Mouse (Mus musculus) right cerebral cortex, postnatal 25 days (tissue): ENCODE results near the gene Pde6d.
A peak's percentile ranks its signal among the peaks of the same experiment; 100 is the strongest.

Experiments
- DNase-seq: peaks from one replicate; pipeline ENCODE4 v3.0.0; 2022

The Pde6d gene

GRCm38 (mm10) chr1:86502221-86503048, 80.0 kb downstream of the Pde6d start:
- no peak for DNase-seq

- peak; percentile 90 for DNase-seq
These were observed 80.9 kb downstream of the Pde6d start for GRCm38 (mm10) chr1:86501559-86501958.

- peak; percentile 83 for DNase-seq
These were observed 81.3 kb downstream of the Pde6d start for GRCm38 (mm10) chr1:86501114-86501532.

- no peak for DNase-seq
These were observed 81.7 kb downstream of the Pde6d start for GRCm38 (mm10) chr1:86500681-86501080.

- DNase-seq: peak; percentile 48
These were observed 82.5 kb downstream of the Pde6d start for GRCm38 (mm10) chr1:86499903-86500302.

GRCm38 (mm10) chr1:86498611-86499010, 83.8 kb downstream of the Pde6d start:
- no peak for DNase-seq

- DNase-seq: no peak
These were observed 84.4 kb downstream of the Pde6d start for GRCm38 (mm10) chr1:86497986-86498385.

GRCm38 (mm10) chr1:86497361-86497760, 85.1 kb downstream of the Pde6d start:
- DNase-seq: no peak

- no peak for DNase-seq
These were observed 86.1 kb downstream of the Pde6d start for GRCm38 (mm10) chr1:86496340-86496739.

- DNase-seq: no peak
These were observed 88.6 kb downstream of the Pde6d start for GRCm38 (mm10) chr1:86493783-86494182.
